Mouse (Mus musculus): ENCODE measurements around the gene Srrt. TPM values are rescaled to one million over a fixed set of nuclear protein-coding genes. Genes with fewer than 3 reads are reported as not detected.

The Srrt gene
- polyA plus RNA-seq, 1 experiment from 2014 or later = 88.1 TPM

DNA sequence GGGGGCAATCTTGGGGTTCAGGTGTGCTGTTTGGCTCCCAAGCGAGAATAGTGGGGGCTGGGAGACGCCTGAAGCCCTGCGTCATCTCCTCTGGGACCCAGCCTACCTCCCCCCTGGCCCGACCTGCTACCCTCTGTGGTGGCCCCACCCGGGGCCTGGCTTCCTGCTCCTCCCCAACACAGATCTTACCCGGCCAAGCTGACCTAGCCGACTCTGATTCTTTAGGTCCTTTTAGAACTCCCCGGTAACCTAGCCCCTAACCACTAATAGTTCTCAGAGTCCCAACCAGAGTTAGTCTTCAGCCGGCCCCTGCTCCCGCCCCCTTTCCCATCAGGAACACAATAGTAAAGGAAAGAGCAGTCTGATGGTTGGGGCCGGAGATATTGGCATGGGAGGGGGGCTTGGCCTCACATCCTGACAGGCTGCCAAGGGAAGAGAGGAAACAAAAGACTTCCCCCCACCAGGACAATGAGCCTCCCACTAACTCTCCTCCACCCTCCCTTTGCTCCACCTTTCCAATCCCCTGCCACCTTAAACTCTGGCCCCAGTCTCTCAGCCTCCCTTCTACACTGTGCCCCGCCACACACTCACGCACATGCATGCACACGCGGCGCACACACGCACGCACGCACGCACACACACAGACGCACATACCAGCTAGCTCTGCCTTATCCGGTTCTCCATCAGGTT is 32.0 kb upstream of the Srrt start:
- peak; percentile 68 for ATAC-seq
- Histone ChIP-seq H3K4me2 (ENCODE audit: low read length) (peak overlapping the region; percentile 91), H3K9ac (ENCODE audit: low read depth, low read length) (peak overlapping the region; percentile 67), H3K27me3 (replicated peaks; ENCODE audit: control insufficient read depth, insufficient read depth, low read length) (no peaks in the 10 kb centered on the region), H3K36me3 (ENCODE audit: control insufficient read depth, insufficient read depth, low read length) (no peaks in the 10 kb centered on the region), H3K9me3 (ENCODE audit: control insufficient read depth, low read length) (no peaks in the 10 kb centered on the region), H3K4me3 (ENCODE audit: low read length) (peak overlapping the region; percentile 43), H3K4me1 (ENCODE audit: control insufficient read depth, insufficient read depth, low read depth, low read length) (peaks cover 10% of the 10 kb centered on the region), H3K27ac (ENCODE audit: low read depth, low read length) (peak overlapping the region; percentile 80)
- 7% methylated on average over 21 of the region's 22 CpGs for WGBS

GRCm38 (mm10) chr5:137338663-137339289 is 31.3 kb upstream of the Srrt start:
- H3K36me3 ChIP-seq (ENCODE audit: control insufficient read depth, insufficient read depth, low read length) = no peaks in the 10 kb centered on the region
- H3K27me3 ChIP-seq (replicated peaks; ENCODE audit: control insufficient read depth, insufficient read depth, low read length) = no peaks in the 10 kb centered on the region
- H3K4me1 ChIP-seq (ENCODE audit: control insufficient read depth, insufficient read depth, low read depth, low read length) = peaks cover 10% of the 10 kb centered on the region
- no peaks in the 10 kb centered on the region for H3K9me3 ChIP-seq (ENCODE audit: control insufficient read depth, low read length)
- peak overlapping the region; percentile 67 for H3K9ac ChIP-seq (ENCODE audit: low read depth, low read length)
- peak overlapping the region; percentile 80 for H3K27ac ChIP-seq (ENCODE audit: low read depth, low read length)
- 1% methylated on average over 11 of the region's 11 CpGs for WGBS
- H3K4me2 ChIP-seq (ENCODE audit: low read length) = peak overlapping the region; percentile 91
- ATAC-seq = peak; percentile 31
- peak overlapping the region; percentile 43 for H3K4me3 ChIP-seq (ENCODE audit: low read length)

- peak overlapping the region; percentile 91 for H3K4me2 ChIP-seq (ENCODE audit: low read length)
- H3K4me3 ChIP-seq (ENCODE audit: low read length) = peak overlapping the region; percentile 43
- 1% methylated on average over 19 of the region's 19 CpGs for WGBS
- peak; percentile 85 for ATAC-seq
- no peaks in the 10 kb centered on the region for H3K36me3 ChIP-seq (ENCODE audit: control insufficient read depth, insufficient read depth, low read length)
- H3K27ac ChIP-seq (ENCODE audit: low read depth, low read length) = peak overlapping the region; percentile 80
- H3K9me3 ChIP-seq (ENCODE audit: control insufficient read depth, low read length) = no peaks in the 10 kb centered on the region
- peaks cover 10% of the 10 kb centered on the region for H3K4me1 ChIP-seq (ENCODE audit: control insufficient read depth, insufficient read depth, low read depth, low read length)
- no peaks in the 10 kb centered on the region for H3K27me3 ChIP-seq (replicated peaks; ENCODE audit: control insufficient read depth, insufficient read depth, low read length)
- peak overlapping the region; percentile 67 for H3K9ac ChIP-seq (ENCODE audit: low read depth, low read length)
These were observed 30.8 kb upstream of the Srrt start for GRCm38 (mm10) chr5:137338256-137338655.

DNA sequence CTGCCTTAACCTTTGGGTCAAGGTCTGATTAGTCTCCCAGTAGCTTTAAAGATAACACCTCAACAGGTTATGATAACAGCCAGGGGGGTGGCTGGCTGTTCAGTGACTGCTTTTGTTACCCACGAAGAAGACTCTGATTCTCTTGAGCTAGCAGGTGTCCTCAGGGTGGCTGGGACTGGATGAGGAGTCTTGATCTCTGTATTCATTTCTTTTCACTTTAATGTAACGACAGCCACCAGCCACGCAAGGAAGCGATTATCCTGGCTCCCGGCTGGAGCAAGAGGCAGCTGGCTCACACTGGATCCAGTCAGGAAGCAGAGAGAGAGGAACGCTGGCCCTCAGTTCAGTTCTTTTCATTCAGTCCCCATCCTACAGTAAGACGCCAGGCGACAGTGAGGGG is 29.7 kb upstream of the Srrt start:
- H3K9ac ChIP-seq (ENCODE audit: low read depth, low read length) = no peak overlapping the region
- no peak overlapping the region for H3K27ac ChIP-seq (ENCODE audit: low read depth, low read length)
- no peak overlapping the region for H3K4me2 ChIP-seq (ENCODE audit: low read length)
- peaks cover 18% of the 10 kb centered on the region for H3K4me1 ChIP-seq (ENCODE audit: control insufficient read depth, insufficient read depth, low read depth, low read length)
- no peak overlapping the region for H3K4me3 ChIP-seq (ENCODE audit: low read length)
- H3K36me3 ChIP-seq (ENCODE audit: control insufficient read depth, insufficient read depth, low read length) = no peaks in the 10 kb centered on the region
- H3K9me3 ChIP-seq (ENCODE audit: control insufficient read depth, low read length) = no peaks in the 10 kb centered on the region
- 62% methylated on average over 8 of the region's 8 CpGs for WGBS
- ATAC-seq = no peak
- no peaks in the 10 kb centered on the region for H3K27me3 ChIP-seq (replicated peaks; ENCODE audit: control insufficient read depth, insufficient read depth, low read length)

DNA sequence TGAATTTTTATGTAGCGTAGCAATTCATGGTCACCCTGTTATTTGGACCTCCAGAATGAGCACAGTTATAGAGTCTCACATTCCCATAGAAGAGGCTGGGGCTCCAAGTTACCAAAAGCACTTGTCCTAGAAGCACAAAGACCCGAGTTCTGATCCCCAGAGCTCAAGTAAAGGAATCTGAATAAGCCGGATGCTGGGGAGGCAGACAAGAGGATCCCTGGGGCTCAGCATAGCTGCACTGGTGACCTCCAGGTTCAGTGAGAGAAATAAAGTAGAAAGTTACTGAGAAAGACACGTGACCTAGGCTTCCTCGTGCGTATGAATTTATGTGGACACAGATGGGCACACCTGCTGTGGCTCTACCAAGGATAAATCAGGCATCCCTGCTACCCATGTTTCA is 27.6 kb upstream of the Srrt start:
- no peak overlapping the region for H3K4me3 ChIP-seq (ENCODE audit: low read length)
- 56% methylated on average over 6 of the region's 6 CpGs for WGBS

GRCm38 (mm10) chr5:137334317-137334716 is 26.8 kb upstream of the Srrt start:
- no peak for ATAC-seq
- Histone ChIP-seq H3K4me3 (ENCODE audit: low read length) (peak overlapping the region; percentile 50; the same call in 1 of the 2 replicates), H3K4me2 (ENCODE audit: low read length) (peak overlapping the region; percentile 92), H3K9ac (ENCODE audit: low read depth, low read length) (no peak overlapping the region), H3K27ac (ENCODE audit: low read depth, low read length) (no peak overlapping the region), H3K36me3 (ENCODE audit: control insufficient read depth, insufficient read depth, low read length) (no peaks in the 10 kb centered on the region), H3K27me3 (replicated peaks; ENCODE audit: control insufficient read depth, insufficient read depth, low read length) (no peaks in the 10 kb centered on the region), H3K4me1 (ENCODE audit: control insufficient read depth, insufficient read depth, low read depth, low read length) (peaks cover 15% of the 10 kb centered on the region), H3K9me3 (ENCODE audit: control insufficient read depth, low read length) (no peaks in the 10 kb centered on the region)
- 52% methylated on average over 10 of the region's 10 CpGs for WGBS

More for the DNA sequence above, 27.6 kb upstream of the Srrt start:
- Histone ChIP-seq H3K4me1 (ENCODE audit: control insufficient read depth, insufficient read depth, low read depth, low read length) (peaks cover 21% of the 10 kb centered on the region), H3K9me3 (ENCODE audit: control insufficient read depth, low read length) (no peaks in the 10 kb centered on the region), H3K9ac (ENCODE audit: low read depth, low read length) (no peak overlapping the region), H3K4me2 (ENCODE audit: low read length) (no peak overlapping the region), H3K27me3 (replicated peaks; ENCODE audit: control insufficient read depth, insufficient read depth, low read length) (no peaks in the 10 kb centered on the region), H3K36me3 (ENCODE audit: control insufficient read depth, insufficient read depth, low read length) (no peaks in the 10 kb centered on the region), H3K27ac (ENCODE audit: low read depth, low read length) (no peak overlapping the region)
- no peak for ATAC-seq

GRCm38 (mm10) chr5:137333512-137334174 is 26.2 kb upstream of the Srrt start, which contains the start of gene Slc12a9:
Gene Slc12a9 (minus strand): TSS chr5:137333597.
- peak; percentile 91 for ATAC-seq
- Histone ChIP-seq H3K27ac (ENCODE audit: low read depth, low read length) (peak within 1 kb of the TSS; percentile 48), H3K9ac (ENCODE audit: low read depth, low read length) (peak within 1 kb of the TSS; percentile 75), H3K27me3 (replicated peaks; ENCODE audit: control insufficient read depth, insufficient read depth, low read length) (no peaks in the 10 kb centered on the region), H3K4me3 (ENCODE audit: low read length) (peak within 1 kb of the TSS; percentile 50), H3K36me3 (ENCODE audit: control insufficient read depth, insufficient read depth, low read length) (no peaks in the 10 kb centered on the region), H3K9me3 (ENCODE audit: control insufficient read depth, low read length) (no peaks in the 10 kb centered on the region), H3K4me1 (ENCODE audit: control insufficient read depth, insufficient read depth, low read depth, low read length) (peaks cover 10% of the 10 kb centered on the region), H3K4me2 (ENCODE audit: low read length) (peak within 1 kb of the TSS; percentile 92)
- WGBS = under 1% methylated on average over 44 of the region's 44 CpGs

- Histone ChIP-seq H3K9ac (ENCODE audit: low read depth, low read length) (peak overlapping the region; percentile 75), H3K36me3 (ENCODE audit: control insufficient read depth, insufficient read depth, low read length) (no peaks in the 10 kb centered on the region), H3K9me3 (ENCODE audit: control insufficient read depth, low read length) (no peaks in the 10 kb centered on the region), H3K27ac (ENCODE audit: low read depth, low read length) (peak overlapping the region; percentile 48), H3K4me3 (ENCODE audit: low read length) (peak overlapping the region; percentile 50), H3K27me3 (replicated peaks; ENCODE audit: control insufficient read depth, insufficient read depth, low read length) (no peaks in the 10 kb centered on the region), H3K4me1 (ENCODE audit: control insufficient read depth, insufficient read depth, low read depth, low read length) (peaks cover 10% of the 10 kb centered on the region), H3K4me2 (ENCODE audit: low read length) (peak overlapping the region; percentile 92)
- WGBS = 21% methylated on average over 14 of the region's 15 CpGs
- ATAC-seq = no peak; the same call in 1 of the 2 replicates
These were observed 25.5 kb upstream of the Srrt start for GRCm38 (mm10) chr5:137332857-137333511.
